19 mouse cellular contexts compared by ENCODE assay signal in genomic region chr5:67670158-67670557, GRCm38 (mm10).
"Had no signal": no experiment of that assay in that cellular context is flagged by ENCODE, and none has a peak within 500 bp of the region (broad histone marks: within the 10 kb centered on the region; RNA-seq: fewer than 3 reads in every experiment).

No protein-coding gene starts in this region.

- H3K27ac ChIP-seq: limb, embryonic 10.5 days; limb, embryonic 13.5 days; liver, embryonic 12.5 days; liver, embryonic 15.5 days; macrophage; midbrain, embryonic 10.5 days; midbrain, embryonic 13.5 days; stomach, embryonic 15.5 days had no signal

- H3K27me3 ChIP-seq: kidney, embryonic 15.5 days; limb, embryonic 13.5 days; liver, embryonic 12.5 days; liver, embryonic 15.5 days; megakaryocyte, embryonic 14.5 days; stomach, embryonic 15.5 days had no signal

- ATAC-seq: liver, embryonic 12.5 days; midbrain, embryonic 13.5 days had no signal

- H3K4me3 ChIP-seq: kidney, embryonic 15.5 days; limb, embryonic 10.5 days; limb, embryonic 13.5 days; liver, embryonic 12.5 days; liver, embryonic 15.5 days; megakaryocyte, embryonic 14.5 days; midbrain, embryonic 10.5 days; midbrain, embryonic 13.5 days; myocyte; stomach, embryonic 15.5 days had no signal

- DNase-seq: liver; lung, adult 18-20 months; right cerebral cortex, adult 18-20 months; right cerebral cortex, postnatal 25 days; spleen, adult 18-20 months; thymus, adult 18-20 months; thymus, postnatal 14 days; thymus, postnatal 4 days had no signal

- H3K9me3 ChIP-seq: kidney, embryonic 15.5 days; limb, embryonic 10.5 days; limb, embryonic 13.5 days; liver, embryonic 12.5 days; liver, embryonic 15.5 days; megakaryocyte, embryonic 14.5 days; midbrain, embryonic 10.5 days; midbrain, embryonic 13.5 days; stomach, embryonic 15.5 days had no signal

- H3K9ac ChIP-seq: kidney, embryonic 15.5 days; limb, embryonic 13.5 days; liver, embryonic 12.5 days; liver, embryonic 15.5 days; midbrain, embryonic 13.5 days; stomach, embryonic 15.5 days had no signal

- H3K4me2 ChIP-seq: liver, embryonic 12.5 days; liver, embryonic 15.5 days; midbrain, embryonic 13.5 days had no signal

- H3K36me3 ChIP-seq: limb, embryonic 10.5 days; limb, embryonic 13.5 days; stomach, embryonic 15.5 days had no signal

- H3K4me1 ChIP-seq: liver, embryonic 12.5 days; liver, embryonic 15.5 days had no signal
